Mouse (Mus musculus) bone marrow macrophage, adult 2 months (primary cell): Measurements from ENCODE around the gene Vangl1. TPM values are rescaled to one million over a fixed set of nuclear protein-coding genes. Genes with fewer than 3 reads are reported as not detected.

Experiments
- H3K27ac ChIP-seq: 2 replicates; pipeline ENCODE4 v1.5.1; 2012; ENCODE audit warnings: low read depth, low read length; ENCODE audit not compliant: insufficient read depth
- H3K4me1 ChIP-seq: 2 replicates; pipeline ENCODE4 v1.6.1; 2012; ENCODE audit warnings: low read length; ENCODE audit not compliant: control insufficient read depth, insufficient read depth
- H3K4me3 ChIP-seq: 2 replicates; pipeline ENCODE4 v1.5.1; 2012; ENCODE audit warnings: mild to moderate bottlenecking, low read length, moderate library complexity; ENCODE audit not compliant: insufficient read depth
- CTCF ChIP-seq: IDR thresholded peaks from 2 replicates; pipeline ENCODE4 v1.5.1; 2012; ENCODE audit warnings: low read depth, mild to moderate bottlenecking, low read length, moderate library complexity
- POLR2A ChIP-seq: IDR thresholded peaks from 2 replicates; pipeline ENCODE4 v1.6.1; 2012; ENCODE audit warnings: mild to moderate bottlenecking, low read depth, low read length, borderline replicate concordance
- polyA plus RNA-seq: library from polyadenylated mRNA; stranded (reverse); fragments of >200 nt; gene quantifications from 2 replicates; pipeline ENCODE4 v1.2.4, GENCODE M21; 2012; ENCODE audit not compliant: missing spikeins, insufficient read depth, insufficient read length

Vangl1 gene
- polyA plus RNA-seq, 1 experiment: 0.42 TPM

- H3K27ac ChIP-seq: no peak overlapping the region
- no peak overlapping the region for H3K4me3 ChIP-seq
- TF ChIP-seq POLR2A: no peak
- TF ChIP-seq CTCF: no peak
- no peaks in the 10 kb centered on the region for H3K4me1 ChIP-seq
These were observed 60.1 kb downstream of the Vangl1 start for GRCm38 (mm10) chr3:102144401-102144800.

- Histone ChIP-seq H3K4me3 (no peak overlapping the region), H3K4me1 (no peaks in the 10 kb centered on the region), H3K27ac (no peak overlapping the region)
- TF ChIP-seq CTCF: no peak
- no peak for TF ChIP-seq POLR2A
These were observed 61.0 kb downstream of the Vangl1 start for GRCm38 (mm10) chr3:102143536-102143935.

GRCm38 (mm10) chr3:102142947-102143346, 61.5 kb downstream of the Vangl1 start:
- Histone ChIP-seq H3K4me3 (no peak overlapping the region), H3K4me1 (no peaks in the 10 kb centered on the region), H3K27ac (no peak overlapping the region)
- TF ChIP-seq POLR2A (no peak), CTCF (no peak)

GRCm38 (mm10) chr3:102141893-102142292, 62.6 kb downstream of the Vangl1 start:
- TF ChIP-seq POLR2A: no peak
- no peak for TF ChIP-seq CTCF
- Histone ChIP-seq H3K27ac (no peak overlapping the region), H3K4me3 (no peak overlapping the region), H3K4me1 (no peaks in the 10 kb centered on the region)

- TF ChIP-seq CTCF: no peak
- no peak for TF ChIP-seq POLR2A
- H3K4me3 ChIP-seq: no peak overlapping the region
- H3K27ac ChIP-seq: no peak overlapping the region
- no peaks in the 10 kb centered on the region for H3K4me1 ChIP-seq
These were observed 63.0 kb downstream of the Vangl1 start for GRCm38 (mm10) chr3:102141451-102141850.

GRCm38 (mm10) chr3:102140606-102141005, 63.9 kb downstream of the Vangl1 start:
- Histone ChIP-seq H3K4me1 (no peaks in the 10 kb centered on the region), H3K27ac (no peak overlapping the region), H3K4me3 (no peak overlapping the region)
- TF ChIP-seq POLR2A (no peak), CTCF (no peak)

GRCm38 (mm10) chr3:102138899-102139298, 65.6 kb downstream of the Vangl1 start:
- Histone ChIP-seq H3K4me1 (no peaks in the 10 kb centered on the region), H3K27ac (no peak overlapping the region), H3K4me3 (no peak overlapping the region)
- TF ChIP-seq CTCF (no peak), POLR2A (no peak)

GRCm38 (mm10) chr3:102137158-102137557, 67.3 kb downstream of the Vangl1 start:
- Histone ChIP-seq H3K4me3 (no peak overlapping the region), H3K27ac (no peak overlapping the region), H3K4me1 (no peaks in the 10 kb centered on the region)
- TF ChIP-seq CTCF: no peak
- TF ChIP-seq POLR2A: no peak

GRCm38 (mm10) chr3:102135389-102136113, 68.9 kb downstream of the Vangl1 start:
- H3K27ac ChIP-seq: no peak overlapping the region
- TF ChIP-seq POLR2A (no peak), CTCF (no peak)
- no peak overlapping the region for H3K4me3 ChIP-seq
- no peaks in the 10 kb centered on the region for H3K4me1 ChIP-seq

DNA sequence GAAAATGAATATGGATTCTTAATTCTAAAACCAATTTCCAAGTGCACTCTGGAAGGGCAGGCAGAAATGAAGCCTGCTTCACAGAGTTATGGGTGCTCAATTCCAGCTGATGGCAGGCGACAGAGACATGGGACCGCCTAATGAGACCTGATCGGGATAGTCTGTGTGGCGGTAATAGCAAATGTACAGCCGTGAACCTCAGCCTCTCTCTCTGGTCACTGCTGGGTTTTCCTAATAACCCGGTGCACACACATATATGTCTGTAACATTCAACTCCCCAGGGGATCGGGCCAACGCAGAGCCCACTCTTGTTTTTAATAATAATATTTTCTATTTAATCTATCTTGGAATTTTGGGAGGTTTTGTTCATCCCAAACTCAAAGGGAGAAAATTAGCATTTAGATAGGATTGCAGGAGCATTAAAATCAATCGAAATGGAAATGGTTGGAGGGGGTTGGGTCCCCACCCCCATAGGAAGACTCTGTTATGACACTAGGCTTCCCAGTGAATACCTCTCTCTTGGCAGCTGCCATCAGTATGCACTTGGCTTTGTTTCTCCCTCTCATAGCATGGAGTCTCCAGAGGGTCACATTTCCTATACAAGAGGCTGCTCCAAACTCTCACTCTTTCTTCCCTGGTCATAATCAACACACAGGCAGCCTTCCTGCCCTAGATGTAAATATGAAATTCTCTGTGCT, 72.7 kb downstream of the Vangl1 start:
- Histone ChIP-seq H3K27ac (no peak overlapping the region), H3K4me1 (no peaks in the 10 kb centered on the region), H3K4me3 (no peak overlapping the region)
- TF ChIP-seq CTCF (no peak), POLR2A (no peak)

GRCm38 (mm10) chr3:102130478-102130877, 74.0 kb downstream of the Vangl1 start:
- no peaks in the 10 kb centered on the region for H3K4me1 ChIP-seq
- no peak for TF ChIP-seq CTCF
- no peak overlapping the region for H3K27ac ChIP-seq
- no peak overlapping the region for H3K4me3 ChIP-seq
